Mouse (Mus musculus): ENCODE results near the gene Arpc2. TPM values are rescaled to one million over a fixed set of nuclear protein-coding genes. Genes with fewer than 3 reads are reported as not detected.
A peak's percentile ranks its signal among the peaks of the same experiment; 100 is the strongest.
"Not testable (repeated sequence)": the region's sequence is repeated elsewhere in the genome, so short reads cannot be mapped to it uniquely, and the experiment has no call there.

Arpc2 gene
- polyA plus RNA-seq, 1 experiment, result 169 TPM

GRCm38 (mm10) chr1:74283686-74284463 is 48.0 kb downstream of the Arpc2 start:
- H3K27ac ChIP-seq (replicated peaks; ENCODE audit: low read depth, low read length), result no peak overlapping the region; the same call in 1 of the 2 replicates
- H3K4me1 ChIP-seq (ENCODE audit: control insufficient read depth, insufficient read depth, insufficient read length, low read length), result no peaks in the 10 kb centered on the region; the same call in 1 of the 2 replicates
- H3K4me3 ChIP-seq (ENCODE audit: insufficient read depth, low read depth, low read length), result peak overlapping the region; percentile 75

- peaks cover 3% of the 10 kb centered on the region; the same call in 1 of the 2 replicates for H3K4me1 ChIP-seq (ENCODE audit: control insufficient read depth, insufficient read depth, insufficient read length, low read length)
Measured at GRCm38 (mm10) chr1:74284543-74285160, 48.8 kb downstream of the Arpc2 start, which contains the start of the genes Aamp and Pnkd. TSS of gene Aamp (minus strand) at chr1:74284738. TSS of gene Pnkd (plus strand) at chr1:74284930.

GRCm38 (mm10) chr1:74285212-74286010 is 49.5 kb downstream of the Arpc2 start:
- H3K4me3 ChIP-seq (ENCODE audit: insufficient read depth, low read depth, low read length), result peak overlapping the region; percentile 78
- peaks cover 8% of the 10 kb centered on the region; the same call in 1 of the 2 replicates for H3K4me1 ChIP-seq (ENCODE audit: control insufficient read depth, insufficient read depth, insufficient read length, low read length)
- peak overlapping the region; percentile 18; the same call in 1 of the 2 replicates for H3K27ac ChIP-seq (replicated peaks; ENCODE audit: low read depth, low read length)

More at GRCm38 (mm10) chr1:74284543-74285160, 48.8 kb downstream of the Arpc2 start, which contains the start of the genes Aamp and Pnkd:
- peak within 1 kb of the TSS; percentile 78 for H3K4me3 ChIP-seq (ENCODE audit: insufficient read depth, low read depth, low read length)
- peak within 1 kb of the TSS; percentile 18 for H3K27ac ChIP-seq (replicated peaks; ENCODE audit: low read depth, low read length)

- 0 out of 2 replicates have a peak overlapping the region, but pooled peaks have one; percentile 0 for H3K27ac ChIP-seq (replicated peaks; ENCODE audit: low read depth, low read length)
- not testable (repeated sequence) for H3K4me3 ChIP-seq (ENCODE audit: insufficient read depth, low read depth, low read length)
- peaks cover 13% of the 10 kb centered on the region; the same call in 1 of the 2 replicates for H3K4me1 ChIP-seq (ENCODE audit: control insufficient read depth, insufficient read depth, insufficient read length, low read length)
Measured at GRCm38 (mm10) chr1:74286869-74287607, 51.2 kb downstream of the Arpc2 start.

GRCm38 (mm10) chr1:74288327-74288726 is 52.4 kb downstream of the Arpc2 start:
- peaks cover 13% of the 10 kb centered on the region; the same call in 1 of the 2 replicates for H3K4me1 ChIP-seq (ENCODE audit: control insufficient read depth, insufficient read depth, insufficient read length, low read length)
- no peak overlapping the region for H3K4me3 ChIP-seq (ENCODE audit: insufficient read depth, low read depth, low read length)
- no peak overlapping the region; the same call in 1 of the 2 replicates for H3K27ac ChIP-seq (replicated peaks; ENCODE audit: low read depth, low read length)

- H3K4me3 ChIP-seq (ENCODE audit: insufficient read depth, low read depth, low read length), result no peak overlapping the region
- peak overlapping the region; percentile 44 for H3K27ac ChIP-seq (replicated peaks; ENCODE audit: low read depth, low read length)
- peaks cover 19% of the 10 kb centered on the region for H3K4me1 ChIP-seq (ENCODE audit: control insufficient read depth, insufficient read depth, insufficient read length, low read length)
Measured at GRCm38 (mm10) chr1:74289248-74289647, 53.4 kb downstream of the Arpc2 start.

- H3K27ac ChIP-seq (replicated peaks; ENCODE audit: low read depth, low read length), result peak overlapping the region; percentile 44
- H3K4me3 ChIP-seq (ENCODE audit: insufficient read depth, low read depth, low read length), result no peak overlapping the region
- H3K4me1 ChIP-seq (ENCODE audit: control insufficient read depth, insufficient read depth, insufficient read length, low read length), result peaks cover 21% of the 10 kb centered on the region
Measured at GRCm38 (mm10) chr1:74289740-74290139, 53.9 kb downstream of the Arpc2 start.

- H3K4me1 ChIP-seq (ENCODE audit: control insufficient read depth, insufficient read depth, insufficient read length, low read length), result peaks cover 25% of the 10 kb centered on the region
- H3K27ac ChIP-seq (replicated peaks; ENCODE audit: low read depth, low read length), result peak overlapping the region; percentile 44; the same call in 1 of the 2 replicates
- no peak overlapping the region for H3K4me3 ChIP-seq (ENCODE audit: insufficient read depth, low read depth, low read length)
Measured at GRCm38 (mm10) chr1:74290141-74290540, 54.3 kb downstream of the Arpc2 start.

- Histone ChIP-seq H3K4me1 (ENCODE audit: control insufficient read depth, insufficient read depth, insufficient read length, low read length) (peaks cover 46% of the 10 kb centered on the region), H3K27ac (replicated peaks; ENCODE audit: low read depth, low read length) (no peak overlapping the region), H3K4me3 (ENCODE audit: insufficient read depth, low read depth, low read length) (no peak overlapping the region)
Measured at GRCm38 (mm10) chr1:74292331-74293020, 56.6 kb downstream of the Arpc2 start.

GRCm38 (mm10) chr1:74293306-74293960 is 57.5 kb downstream of the Arpc2 start:
- H3K4me3 ChIP-seq (ENCODE audit: insufficient read depth, low read depth, low read length), result no peak overlapping the region
- H3K27ac ChIP-seq (replicated peaks; ENCODE audit: low read depth, low read length), result peak overlapping the region; percentile 46
- peaks cover 56% of the 10 kb centered on the region for H3K4me1 ChIP-seq (ENCODE audit: control insufficient read depth, insufficient read depth, insufficient read length, low read length)

GRCm38 (mm10) chr1:74294090-74294643 is 58.3 kb downstream of the Arpc2 start:
- peak overlapping the region; percentile 46 for H3K27ac ChIP-seq (replicated peaks; ENCODE audit: low read depth, low read length)
- H3K4me1 ChIP-seq (ENCODE audit: control insufficient read depth, insufficient read depth, insufficient read length, low read length), result peaks cover 61% of the 10 kb centered on the region
- H3K4me3 ChIP-seq (ENCODE audit: insufficient read depth, low read depth, low read length), result no peak overlapping the region

- Histone ChIP-seq H3K4me1 (ENCODE audit: control insufficient read depth, insufficient read depth, insufficient read length, low read length) (peaks cover 65% of the 10 kb centered on the region), H3K4me3 (ENCODE audit: insufficient read depth, low read depth, low read length) (no peak overlapping the region), H3K27ac (replicated peaks; ENCODE audit: low read depth, low read length) (peak overlapping the region; percentile 92)
Measured at GRCm38 (mm10) chr1:74294733-74295455, 59.0 kb downstream of the Arpc2 start.

All from brown adipose tissue, adult 24 weeks (tissue).